In the genomic region with DNA sequence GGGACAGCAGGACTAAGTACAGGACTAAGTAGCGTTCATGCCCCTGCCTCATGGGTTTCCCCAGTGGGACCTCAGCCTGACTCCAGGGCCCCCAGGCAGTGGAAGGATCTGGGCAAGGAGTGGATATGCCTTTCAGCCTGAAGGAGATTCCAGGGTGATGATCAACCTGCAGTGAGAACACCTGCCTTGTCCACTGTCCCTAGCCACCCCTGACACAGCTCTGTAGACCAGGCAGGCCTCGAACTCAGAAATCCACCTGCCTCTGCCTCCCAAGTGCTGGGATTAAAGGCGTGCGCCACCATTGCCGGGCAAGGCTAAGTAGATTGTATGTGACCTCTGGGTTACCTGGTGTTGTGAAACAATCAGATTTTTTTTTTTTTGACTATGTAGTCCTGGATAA, we compare ENCODE assay signal across 14 mouse cellular contexts. TPM values are rescaled to one million over a fixed set of nuclear protein-coding genes. Genes with fewer than 3 reads are reported as not detected.
DNase-seq lines count a peak whose midpoint lies in the region; ATAC-seq and TF ChIP-seq lines count a peak whose summit lies in the region.
"Had no signal": no experiment of that assay in that cellular context is flagged by ENCODE, and none has a peak within 500 bp of the region (broad histone marks: within the 10 kb centered on the region; RNA-seq: fewer than 3 reads in every experiment).

No protein-coding gene starts in this region.

- no peaks in the 10 kb centered on the region for H3K79me2 ChIP-seq in heart, adult 2 months (replicated peaks; ENCODE audit: control insufficient read depth, insufficient read depth, low read length)

- intact Hi-C loops in heart, adult 2 months (cut with DNase I), result no loop called here

- TF ChIP-seq EP300 in heart, adult 2 months (IDR thresholded peaks at IDR 0.05; ENCODE audit: insufficient read depth, low read depth, low read length), result no peak

- H3K27ac ChIP-seq in forebrain, embryonic 14.5 days (ENCODE audit: low read depth, low read length), result no peak overlapping the region
- no peak overlapping the region for H3K27ac ChIP-seq in forebrain, embryonic 11.5 days (ENCODE audit: low read depth, low read length)
- no peak overlapping the region for H3K27ac ChIP-seq in midbrain, embryonic 14.5 days (replicated peaks; ENCODE audit: low read depth, low read length)
- no peak overlapping the region for H3K27ac ChIP-seq in midbrain, embryonic 10.5 days (replicated peaks)
- H3K27ac ChIP-seq in hindbrain, postnatal 0 days, result 0 out of 2 replicates have a peak overlapping the region, but pooled peaks have one; percentile 80
- H3K27ac ChIP-seq in heart, adult 2 months, result no peak overlapping the region
- H3K27ac ChIP-seq: limb, embryonic 10.5 days; liver, embryonic 12.5 days; lung, embryonic 15.5 days had no signal

- H3K4me3 ChIP-seq in forebrain, embryonic 14.5 days (ENCODE audit: low read depth, low read length), result no peak overlapping the region
- no peak overlapping the region for H3K4me3 ChIP-seq in forebrain, embryonic 11.5 days (ENCODE audit: low read depth, low read length)
- H3K4me3 ChIP-seq in midbrain, embryonic 14.5 days (replicated peaks; ENCODE audit: low read depth, low read length), result no peak overlapping the region
- H3K4me3 ChIP-seq in midbrain, embryonic 10.5 days, result no peak overlapping the region
- H3K4me3 ChIP-seq in hindbrain, postnatal 0 days (ENCODE audit: low read length), result peak overlapping the region; percentile 76
- H3K4me3 ChIP-seq in heart, adult 2 months, result no peak overlapping the region
- H3K4me3 ChIP-seq: lung, embryonic 15.5 days had no signal

- H3K4me2 ChIP-seq in forebrain, embryonic 14.5 days (ENCODE audit: low read length), result 0 out of 2 replicates have a peak overlapping the region, but pooled peaks have one; percentile 92
- no peak overlapping the region for H3K4me2 ChIP-seq in forebrain, embryonic 11.5 days (ENCODE audit: low read depth, low read length, severe bottlenecking)
- peak overlapping the region; percentile 81 for H3K4me2 ChIP-seq in midbrain, embryonic 14.5 days (ENCODE audit: low read length)
- H3K4me2 ChIP-seq in hindbrain, postnatal 0 days (ENCODE audit: low read depth, low read length), result peak overlapping the region; percentile 75
- H3K4me2 ChIP-seq: lung, embryonic 15.5 days had no signal

- no peaks in the 10 kb centered on the region for H3K9me3 ChIP-seq in forebrain, embryonic 14.5 days (replicated peaks; ENCODE audit: control insufficient read depth, low read length)
- no peaks in the 10 kb centered on the region for H3K9me3 ChIP-seq in forebrain, embryonic 11.5 days (ENCODE audit: control insufficient read depth, low read length)
- no peaks in the 10 kb centered on the region for H3K9me3 ChIP-seq in midbrain, embryonic 14.5 days (ENCODE audit: control insufficient read depth, low read length)
- no peaks in the 10 kb centered on the region for H3K9me3 ChIP-seq in midbrain, embryonic 10.5 days (replicated peaks)
- H3K9me3 ChIP-seq in hindbrain, postnatal 0 days (ENCODE audit: low read length), result no peaks in the 10 kb centered on the region
- H3K9me3 ChIP-seq: G1E; limb, embryonic 10.5 days; liver, embryonic 12.5 days; lung, embryonic 15.5 days; megakaryocyte, embryonic 14.5 days had no signal

- 89% methylated on average over 5 of the region's 5 CpGs for WGBS in forebrain, embryonic 14.5 days
- WGBS in forebrain, embryonic 11.5 days, result 91% methylated on average over 5 of the region's 5 CpGs
- 89% methylated on average over 5 of the region's 5 CpGs for WGBS in midbrain, embryonic 14.5 days
- 91% methylated on average over 5 of the region's 5 CpGs for WGBS in midbrain, embryonic 10.5 days
- 85% methylated on average over 5 of the region's 5 CpGs for WGBS in hindbrain, postnatal 0 days
- WGBS in heart, adult 2 months, result 91% methylated on average over 5 of the region's 5 CpGs

- ATAC-seq in forebrain, embryonic 14.5 days, result no peak
- no peak for ATAC-seq in forebrain, embryonic 11.5 days (replicated peaks; ENCODE audit: low FRiP score)
- no peak for ATAC-seq in midbrain, embryonic 14.5 days (ENCODE audit: low FRiP score, low TSS enrichment)
- ATAC-seq in hindbrain, postnatal 0 days, result no peak
- ATAC-seq: inflammation-experienced regulatory T-cells, adult 6 months; liver, embryonic 12.5 days had no signal

- DNase-seq in forebrain, embryonic 14.5 days (ENCODE audit: low spot score), result no peak
- no peak for DNase-seq in forebrain, embryonic 11.5 days (ENCODE audit: low spot score)
- DNase-seq in midbrain, embryonic 14.5 days, result no peak
- DNase-seq in midbrain, embryonic 10.5 days (ENCODE audit: low spot score), result no peak
- no peak for DNase-seq in hindbrain, postnatal 0 days (ENCODE audit: low spot score)
- no peak for DNase-seq in heart, adult 2 months
- DNase-seq in left cerebral cortex, adult 11 months (ENCODE audit: low spot score), result no peak
- DNase-seq: heart, adult 18-20 months had no signal

- peaks cover 5% of the 10 kb centered on the region; the same call in 1 of the 2 replicates for H3K27me3 ChIP-seq in forebrain, embryonic 14.5 days (replicated peaks; ENCODE audit: control insufficient read depth, insufficient read depth, low read length)
- peaks cover 7% of the 10 kb centered on the region; the same call in 1 of the 2 replicates for H3K27me3 ChIP-seq in forebrain, embryonic 11.5 days (ENCODE audit: control insufficient read depth, insufficient read depth, low read length)
- H3K27me3 ChIP-seq in midbrain, embryonic 14.5 days (ENCODE audit: control insufficient read depth, insufficient read depth, low read length), result no peaks in the 10 kb centered on the region; the same call in 1 of the 2 replicates
- H3K27me3 ChIP-seq in midbrain, embryonic 10.5 days (ENCODE audit: low read depth, poor library complexity, severe bottlenecking), result peaks cover 59% of the 10 kb centered on the region
- no peaks in the 10 kb centered on the region for H3K27me3 ChIP-seq in hindbrain, postnatal 0 days (ENCODE audit: insufficient read depth, low read length)
- peaks cover 2% of the 10 kb centered on the region for H3K27me3 ChIP-seq in heart, adult 2 months (ENCODE audit: control insufficient read depth, insufficient read depth, low read length)

- H3K4me1 ChIP-seq in forebrain, embryonic 14.5 days (ENCODE audit: control insufficient read depth, insufficient read depth, low read length), result peaks cover 18% of the 10 kb centered on the region
- H3K4me1 ChIP-seq in forebrain, embryonic 11.5 days (replicated peaks; ENCODE audit: control insufficient read depth, insufficient read depth, low read length), result peaks cover 8% of the 10 kb centered on the region; the same call in 1 of the 2 replicates
- peaks cover 25% of the 10 kb centered on the region for H3K4me1 ChIP-seq in midbrain, embryonic 14.5 days (ENCODE audit: control insufficient read depth, insufficient read depth, low read length)
- peaks cover 44% of the 10 kb centered on the region for H3K4me1 ChIP-seq in midbrain, embryonic 10.5 days
- H3K4me1 ChIP-seq in hindbrain, postnatal 0 days (ENCODE audit: insufficient read depth, low read length), result peaks cover 42% of the 10 kb centered on the region
- peaks cover 3% of the 10 kb centered on the region; the same call in 1 of the 2 replicates for H3K4me1 ChIP-seq in heart, adult 2 months (ENCODE audit: control insufficient read depth, insufficient read depth, low read length)

- TF ChIP-seq POLR2A in heart, adult 2 months (IDR thresholded peaks at IDR 0.05; ENCODE audit: insufficient read depth, low read depth, low read length), result no peak

- H3K36me3 ChIP-seq in forebrain, embryonic 14.5 days (ENCODE audit: control insufficient read depth, insufficient read depth, low read length), result no peaks in the 10 kb centered on the region
- H3K36me3 ChIP-seq in forebrain, embryonic 11.5 days (ENCODE audit: control insufficient read depth, insufficient read depth, low read length), result no peaks in the 10 kb centered on the region
- H3K36me3 ChIP-seq in midbrain, embryonic 14.5 days (ENCODE audit: control insufficient read depth, insufficient read depth, low read length), result no peaks in the 10 kb centered on the region
- H3K36me3 ChIP-seq in midbrain, embryonic 10.5 days, result no peaks in the 10 kb centered on the region
- H3K36me3 ChIP-seq in hindbrain, postnatal 0 days (ENCODE audit: insufficient read depth, low read length), result no peaks in the 10 kb centered on the region
- H3K36me3 ChIP-seq in heart, adult 2 months (ENCODE audit: control insufficient read depth, insufficient read depth, low read length), result no peaks in the 10 kb centered on the region
- H3K36me3 ChIP-seq: G1E; limb, embryonic 10.5 days; liver, embryonic 12.5 days; lung, embryonic 15.5 days had no signal

- no peak for TF ChIP-seq CTCF in hindbrain, postnatal 0 days (IDR thresholded peaks at IDR 0.05; ENCODE audit: low read depth)
- no peak for TF ChIP-seq CTCF in heart, adult 2 months (IDR thresholded peaks at IDR 0.05)

- H3K9ac ChIP-seq in forebrain, embryonic 14.5 days (ENCODE audit: low read length), result no peak overlapping the region; the same call in 1 of the 2 replicates
- no peak overlapping the region for H3K9ac ChIP-seq in forebrain, embryonic 11.5 days (ENCODE audit: low read length)
- no peak overlapping the region; the same call in 1 of the 2 replicates for H3K9ac ChIP-seq in midbrain, embryonic 14.5 days (replicated peaks; ENCODE audit: low read length)
- H3K9ac ChIP-seq in hindbrain, postnatal 0 days (replicated peaks; ENCODE audit: low read length), result peak overlapping the region; percentile 86
- no peak overlapping the region for H3K9ac ChIP-seq in heart, adult 2 months (ENCODE audit: low read depth, low read length)
- H3K9ac ChIP-seq: liver, embryonic 12.5 days; lung, embryonic 15.5 days had no signal

RNA-seq across cellular contexts. Expression of a gene that starts 1.3 kb away (rescaled TPM):
- 25.5 and 32.7 TPM in 2 replicates for polyA plus RNA-seq in forebrain, embryonic 14.5 days (2014; fragmentation: Nextera tagmentation; extraction: Ambion mirVana)
- 4.4 and 7.7 TPM in 2 replicates for polyA plus RNA-seq in forebrain, embryonic 11.5 days (2014; fragmentation: Nextera tagmentation; extraction: Ambion mirVana)
- polyA plus RNA-seq in midbrain, embryonic 14.5 days (2014; fragmentation: Nextera tagmentation; extraction: Ambion mirVana), result 57.7 and 60.8 TPM in 2 replicates
- 4.5 and 6.0 TPM in 2 replicates for polyA plus RNA-seq in midbrain, embryonic 10.5 days (2016; fragmentation: Nextera tagmentation; extraction: Ambion mirVana)
- total RNA-seq in hindbrain, postnatal 0 days (2014; rRNA removed), result 277 and 282 TPM in 2 replicates
- polyA plus RNA-seq in hindbrain, postnatal 0 days (2015; fragmentation: Nextera tagmentation; extraction: Ambion mirVana), result 105 and 110 TPM in 2 replicates
- 10 to 100 TPM; 14.7 to 15.6 TPM for total RNA-seq in heart, adult 2 months (2021)
- polyA plus RNA-seq in heart, adult 2 months (2012; rRNA removed), result 33.6 and 35.9 TPM in 2 replicates
- total RNA-seq: G1E had no signal
- polyA plus RNA-seq: G1E had no signal
